In genomic region chr10:5805243-5805730, GRCm38 (mm10) we compare ENCODE assay signal across 8 mouse cellular contexts. TPM values are rescaled to one million over a fixed set of nuclear protein-coding genes. Genes with fewer than 3 reads are reported as not detected.
A peak's percentile ranks its signal among the peaks of the same experiment; 100 is the strongest.
DNase-seq lines count a peak whose midpoint lies in the region; ATAC-seq and TF ChIP-seq lines count a peak whose summit lies in the region.

Gene Fbxo5 (minus strand): TSS chr10:5805600.

- peak within 1 kb of the TSS; percentile 87 for H3K27ac ChIP-seq in embryonic facial prominence, embryonic 13.5 days
- peak within 1 kb of the TSS; percentile 94 for H3K27ac ChIP-seq in heart, adult 2 months
- peak within 1 kb of the TSS; percentile 92 for H3K27ac ChIP-seq in limb, embryonic 15.5 days
- peak within 1 kb of the TSS; percentile 81 for H3K27ac ChIP-seq in midbrain, postnatal 0 days (ENCODE audit: low read depth, low read length)

- TF ChIP-seq EP300 in heart, adult 2 months (IDR thresholded peaks at IDR 0.05; ENCODE audit: insufficient read depth, low read depth, low read length), result no peak

- intact Hi-C loops in heart, adult 2 months (cut with DNase I), result no loop called here

- no peaks in the 10 kb centered on the region for H3K9me3 ChIP-seq in embryonic facial prominence, embryonic 13.5 days
- H3K9me3 ChIP-seq in limb, embryonic 15.5 days, result no peaks in the 10 kb centered on the region
- H3K9me3 ChIP-seq in midbrain, postnatal 0 days (ENCODE audit: low read length), result no peaks in the 10 kb centered on the region

- TF ChIP-seq CTCF in heart, adult 2 months (IDR thresholded peaks at IDR 0.05), result 0 out of 2 replicates have a peak, but pooled peaks have one; percentile 21
- no peak for TF ChIP-seq CTCF in midbrain, postnatal 0 days (IDR thresholded peaks at IDR 0.05)

- TF ChIP-seq POLR2A in heart, adult 2 months (IDR thresholded peaks at IDR 0.05; ENCODE audit: insufficient read depth, low read depth, low read length), result no peak

- peaks cover 24% of the 10 kb centered on the region for H3K36me3 ChIP-seq in embryonic facial prominence, embryonic 13.5 days
- peaks cover 2% of the 10 kb centered on the region for H3K36me3 ChIP-seq in heart, adult 2 months (ENCODE audit: control insufficient read depth, insufficient read depth, low read length)
- peaks cover 18% of the 10 kb centered on the region for H3K36me3 ChIP-seq in limb, embryonic 15.5 days
- no peaks in the 10 kb centered on the region; the same call in 1 of the 2 replicates for H3K36me3 ChIP-seq in midbrain, postnatal 0 days (ENCODE audit: insufficient read depth, low read length)

- peak; percentile 96 for ATAC-seq in embryonic facial prominence, embryonic 13.5 days (ENCODE audit: insufficient number of reproducible peaks, insufficient read depth, low FRiP score, low TSS enrichment, low read depth)
- peak; percentile 96 for ATAC-seq in limb, embryonic 15.5 days (ENCODE audit: insufficient number of reproducible peaks, low FRiP score, low TSS enrichment, low read depth)
- ATAC-seq in midbrain, postnatal 0 days (ENCODE audit: low FRiP score), result peak; percentile 98

- H3K4me1 ChIP-seq in embryonic facial prominence, embryonic 13.5 days, result peaks cover 14% of the 10 kb centered on the region
- peaks cover 2% of the 10 kb centered on the region; the same call in 1 of the 2 replicates for H3K4me1 ChIP-seq in heart, adult 2 months (ENCODE audit: control insufficient read depth, insufficient read depth, low read length)
- peaks cover 21% of the 10 kb centered on the region for H3K4me1 ChIP-seq in limb, embryonic 15.5 days
- H3K4me1 ChIP-seq in midbrain, postnatal 0 days (ENCODE audit: insufficient read depth, low read length), result peaks cover 4% of the 10 kb centered on the region; the same call in 1 of the 2 replicates

- peak within 1 kb of the TSS; percentile 95 for H3K4me2 ChIP-seq in embryonic facial prominence, embryonic 13.5 days
- peak within 1 kb of the TSS; percentile 89 for H3K4me2 ChIP-seq in limb, embryonic 15.5 days
- peak within 1 kb of the TSS; percentile 99 for H3K4me2 ChIP-seq in midbrain, postnatal 0 days (ENCODE audit: low read depth, low read length, poor library complexity, severe bottlenecking)

- DNase-seq in A20 (ENCODE audit: low read depth, low spot score), result peak; percentile 99
- peak; percentile 87 to 93 for DNase-seq in adrenal gland, postnatal 4 days (ENCODE audit: low spot score in 2 of 2)
- peak; percentile 97 to 99 for DNase-seq in heart, adult 2 months
- DNase-seq in kidney, adult 8-10 months, result peak; percentile 99
- DNase-seq in midbrain, postnatal 0 days (ENCODE audit: low spot score), result peak; percentile 99
- DNase-seq in spleen, postnatal 36 days (ENCODE audit: low spot score in 2 of 2), result peak; percentile 99

- no peaks in the 10 kb centered on the region; the same call in 1 of the 2 replicates for H3K79me2 ChIP-seq in heart, adult 2 months (replicated peaks; ENCODE audit: control insufficient read depth, insufficient read depth, low read length)

- WGBS in embryonic facial prominence, embryonic 13.5 days, result under 1% methylated on average over 42 of the region's 42 CpGs
- under 1% methylated on average over 42 of the region's 42 CpGs for WGBS in heart, adult 2 months
- WGBS in limb, embryonic 15.5 days, result under 1% methylated on average over 42 of the region's 42 CpGs
- WGBS in midbrain, postnatal 0 days, result 1% methylated on average over 42 of the region's 42 CpGs

- H3K4me3 ChIP-seq in embryonic facial prominence, embryonic 13.5 days, result peak within 1 kb of the TSS; percentile 87
- peak within 1 kb of the TSS; percentile 58 for H3K4me3 ChIP-seq in heart, adult 2 months
- peak within 1 kb of the TSS; percentile 81 for H3K4me3 ChIP-seq in limb, embryonic 15.5 days
- H3K4me3 ChIP-seq in midbrain, postnatal 0 days (ENCODE audit: low read depth, low read length), result peak within 1 kb of the TSS; percentile 73

- peak within 1 kb of the TSS; percentile 80 for H3K9ac ChIP-seq in embryonic facial prominence, embryonic 13.5 days
- peak within 1 kb of the TSS; percentile 72 for H3K9ac ChIP-seq in heart, adult 2 months (ENCODE audit: low read depth, low read length)
- peak within 1 kb of the TSS; percentile 57 for H3K9ac ChIP-seq in limb, embryonic 15.5 days
- H3K9ac ChIP-seq in midbrain, postnatal 0 days (replicated peaks; ENCODE audit: low read length, poor library complexity, severe bottlenecking), result peak within 1 kb of the TSS; percentile 50

- no peaks in the 10 kb centered on the region for H3K27me3 ChIP-seq in embryonic facial prominence, embryonic 13.5 days
- H3K27me3 ChIP-seq in heart, adult 2 months (ENCODE audit: control insufficient read depth, insufficient read depth, low read length), result no peaks in the 10 kb centered on the region
- no peaks in the 10 kb centered on the region for H3K27me3 ChIP-seq in limb, embryonic 15.5 days
- H3K27me3 ChIP-seq in midbrain, postnatal 0 days (ENCODE audit: insufficient read depth, low read length), result no peaks in the 10 kb centered on the region

RNA-seq across cellular contexts. Expression of gene Fbxo5, which starts in this region (rescaled TPM):
- total RNA-seq in adrenal gland, postnatal 4 days (2021), result 10 to 100 TPM; 14.5 to 18.2 TPM
- polyA plus RNA-seq in embryonic facial prominence, embryonic 13.5 days (2015; fragmentation: Nextera tagmentation; extraction: Ambion mirVana), result 75.8 and 76.6 TPM in 2 replicates
- under 1 TPM; 0.36 to 0.65 TPM for total RNA-seq in heart, adult 2 months (2021)
- polyA plus RNA-seq in heart, adult 2 months (2012; rRNA removed), result 0.43 and 0.85 TPM in 2 replicates
- 51.6 and 55.6 TPM in 2 replicates for polyA plus RNA-seq in limb, embryonic 15.5 days (2015; fragmentation: Nextera tagmentation; extraction: Ambion mirVana)
- 3.2 and 4.2 TPM in 2 replicates for total RNA-seq in midbrain, postnatal 0 days (2014; rRNA removed)
- polyA plus RNA-seq in midbrain, postnatal 0 days (2015; fragmentation: Nextera tagmentation; extraction: Ambion mirVana), result 6.0 and 7.2 TPM in 2 replicates

Comparison
In these comparisons a context has a peak if more than half of its experiments do, and no peak if none do; other contexts are left out.
1. Peak in every context shown above with its lines: DNase-seq, ATAC-seq, H3K4me3 ChIP-seq and H3K27ac ChIP-seq.
2. Peak in DNase-seq, H3K4me3 ChIP-seq, H3K27ac ChIP-seq and H3K9ac ChIP-seq in heart, adult 2 months; RNA of the gene not detected or under 1 TPM.